Mouse (Mus musculus) thymus, postnatal 10 days (tissue): ENCODE results near the gene Tfap2c.
A peak's percentile ranks its signal among the peaks of the same experiment; 100 is the strongest.

ENCODE experiments used
- DNase-seq, 2 experiments: peaks; one replicate each; pipeline ENCODE4 v3.0.0; 2021; ENCODE audit warnings: low spot score in 2 of 2

Gene Tfap2c

GRCm38 (mm10) chr2:172549371-172550155 is at the start of gene Tfap2c:
Tfap2c (plus strand) TSS chr2:172549593.
- DNase-seq: no peak

DNA sequence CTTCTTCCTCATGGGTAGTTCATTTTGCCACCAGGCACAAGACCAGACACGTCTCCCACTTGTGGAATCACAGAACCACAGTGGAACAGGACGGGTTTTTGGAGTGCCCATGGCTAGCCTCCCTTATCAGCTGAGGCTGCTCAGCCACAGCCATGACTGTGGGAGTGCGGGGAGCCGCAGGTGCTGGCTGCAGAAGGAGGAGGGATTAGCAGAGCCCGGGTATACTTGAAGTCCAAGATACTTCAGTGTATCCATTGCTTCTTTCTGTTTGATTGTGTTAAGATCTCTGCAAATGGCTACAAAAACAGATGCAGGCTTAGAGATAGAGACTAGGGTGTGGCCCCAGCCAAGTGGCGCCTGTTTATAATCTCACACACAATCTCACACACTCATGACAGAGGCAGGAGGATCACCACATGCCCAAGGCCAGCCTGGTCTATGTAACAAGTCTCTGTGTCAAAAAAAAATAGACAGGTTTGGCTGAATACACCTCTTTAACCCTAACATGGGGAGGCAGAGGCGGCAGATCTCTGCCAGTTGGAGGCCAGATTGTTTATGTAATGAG is 48.6 kb upstream of the Tfap2c start:
- no peak for DNase-seq

DNA sequence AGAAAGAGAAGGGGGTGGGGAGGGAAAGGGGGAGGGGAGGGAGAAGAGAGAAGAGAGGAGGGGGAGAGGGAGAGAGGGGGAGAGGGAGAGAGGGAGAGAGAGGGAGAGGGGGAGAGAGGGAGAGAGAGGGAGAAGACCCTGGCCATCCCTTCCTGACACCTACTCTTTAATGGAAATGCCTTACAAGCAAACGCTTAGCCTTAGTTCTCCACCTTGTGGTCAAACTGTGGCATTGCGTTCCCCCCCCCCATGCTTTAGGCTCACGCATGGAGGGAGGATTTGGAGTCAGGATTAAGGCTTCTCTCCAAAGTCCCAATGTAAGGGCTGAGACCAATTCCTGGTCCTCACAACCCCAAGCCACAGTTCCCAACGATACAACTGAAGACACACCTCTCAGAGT is 48.1 kb upstream of the Tfap2c start:
- peak in 1 of 2 experiments; percentile 34 for DNase-seq

GRCm38 (mm10) chr2:172502168-172502567 is 47.2 kb upstream of the Tfap2c start:
- DNase-seq: no peak

GRCm38 (mm10) chr2:172506121-172506520 is 43.3 kb upstream of the Tfap2c start:
- no peak for DNase-seq

GRCm38 (mm10) chr2:172510056-172510712 is 39.2 kb upstream of the Tfap2c start:
- no peak for DNase-seq

GRCm38 (mm10) chr2:172510899-172511298 is 38.5 kb upstream of the Tfap2c start:
- no peak for DNase-seq

DNA sequence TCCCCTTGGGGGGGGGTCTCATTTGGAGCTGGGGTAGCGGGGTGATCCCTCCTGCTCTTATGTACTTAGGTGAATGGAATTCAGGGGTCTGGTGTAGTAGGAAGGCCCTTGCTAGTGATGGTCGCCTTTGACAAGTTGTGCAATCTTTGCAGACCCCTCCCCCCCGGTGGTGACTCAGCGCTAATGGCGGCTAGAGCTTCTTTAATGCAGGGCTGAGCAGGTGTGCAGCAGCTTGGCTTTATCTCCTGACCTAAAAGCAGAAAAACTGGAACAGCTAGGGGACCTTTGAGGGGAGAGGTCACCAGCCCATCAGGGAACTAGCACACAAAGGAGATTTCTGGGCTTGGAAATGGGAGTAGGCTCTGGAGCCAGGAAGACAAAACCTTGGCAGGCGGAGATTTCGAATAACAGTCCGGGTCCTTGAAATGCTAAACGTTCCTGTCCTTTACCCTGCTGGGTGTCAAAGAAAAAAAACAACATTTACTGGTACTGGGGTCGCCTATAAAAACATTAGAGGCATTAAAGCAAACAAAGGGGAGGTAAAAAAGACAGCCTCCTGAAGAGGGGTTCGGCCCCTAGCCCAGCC is 32.9 kb upstream of the Tfap2c start:
- no peak for DNase-seq

DNA sequence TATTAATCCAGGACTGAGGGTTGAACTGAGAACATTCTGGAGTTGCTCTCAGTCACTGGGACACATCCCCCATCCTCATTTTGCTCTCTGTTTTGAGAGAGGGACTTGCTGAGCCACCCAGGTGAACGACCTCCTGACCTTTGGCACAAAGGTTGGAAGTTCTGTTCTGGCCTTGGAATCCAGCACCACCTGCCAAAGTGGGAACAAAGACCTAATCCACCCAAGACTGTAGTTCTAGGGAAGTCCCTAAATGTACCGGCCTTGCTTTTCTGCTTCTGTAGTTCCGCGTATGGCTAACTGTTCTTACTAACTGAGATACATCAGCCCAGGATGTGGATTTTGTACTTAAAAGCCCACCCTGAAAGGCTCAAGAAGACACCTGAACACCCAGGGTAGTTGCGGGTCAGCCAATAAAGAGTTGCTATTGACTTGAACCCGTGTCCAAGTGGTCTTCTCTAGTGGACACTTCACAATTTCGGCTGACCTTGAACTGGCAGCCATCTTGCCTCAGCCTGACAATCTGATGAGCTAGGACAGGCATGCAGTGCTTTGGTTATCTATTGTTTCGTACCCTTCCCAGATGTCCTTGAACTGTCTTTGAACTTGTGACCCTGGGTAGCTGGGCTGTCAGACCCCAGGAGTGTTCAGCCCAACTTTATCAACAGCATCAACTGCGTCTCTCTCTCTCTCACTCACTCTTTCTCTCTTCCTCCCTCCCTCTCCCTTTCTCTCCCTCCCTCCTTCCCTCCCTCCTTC is 28.6 kb upstream of the Tfap2c start:
- no peak for DNase-seq

GRCm38 (mm10) chr2:172522528-172522927 is 26.9 kb upstream of the Tfap2c start:
- DNase-seq: no peak

- DNase-seq: no peak
Measured at GRCm38 (mm10) chr2:172527175-172527574, 22.2 kb upstream of the Tfap2c start.

- no peak for DNase-seq
Measured at GRCm38 (mm10) chr2:172543987-172544386, 5.4 kb upstream of the Tfap2c start.

- no peak for DNase-seq
Measured at GRCm38 (mm10) chr2:172544601-172545127, 4.7 kb upstream of the Tfap2c start.

- DNase-seq: no peak
Measured at GRCm38 (mm10) chr2:172545592-172546235, 3.7 kb upstream of the Tfap2c start.

- no peak for DNase-seq
Measured at GRCm38 (mm10) chr2:172546551-172546950, 2.8 kb upstream of the Tfap2c start.

DNA sequence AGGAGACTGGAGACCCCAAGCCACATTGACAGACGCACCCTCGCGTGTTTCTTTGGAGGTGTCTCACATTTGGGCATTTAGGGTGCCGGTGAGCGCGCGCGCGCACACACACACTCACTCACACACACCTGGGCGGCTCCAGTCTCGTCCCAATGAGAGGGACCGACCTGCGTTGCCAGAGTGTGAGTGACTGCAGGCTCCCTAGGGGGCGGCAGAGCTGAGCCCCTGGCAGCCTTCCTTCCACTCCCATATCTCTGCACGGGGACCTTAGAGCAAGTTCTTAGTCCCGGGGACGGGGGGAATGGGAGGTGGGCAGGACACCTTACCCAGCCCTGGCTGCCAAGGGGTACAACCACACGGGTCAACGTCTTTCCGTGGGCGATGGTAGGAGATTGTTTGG is 2.3 kb upstream of the Tfap2c start:
- peak in 1 of 2 experiments; percentile 35 for DNase-seq

DNA sequence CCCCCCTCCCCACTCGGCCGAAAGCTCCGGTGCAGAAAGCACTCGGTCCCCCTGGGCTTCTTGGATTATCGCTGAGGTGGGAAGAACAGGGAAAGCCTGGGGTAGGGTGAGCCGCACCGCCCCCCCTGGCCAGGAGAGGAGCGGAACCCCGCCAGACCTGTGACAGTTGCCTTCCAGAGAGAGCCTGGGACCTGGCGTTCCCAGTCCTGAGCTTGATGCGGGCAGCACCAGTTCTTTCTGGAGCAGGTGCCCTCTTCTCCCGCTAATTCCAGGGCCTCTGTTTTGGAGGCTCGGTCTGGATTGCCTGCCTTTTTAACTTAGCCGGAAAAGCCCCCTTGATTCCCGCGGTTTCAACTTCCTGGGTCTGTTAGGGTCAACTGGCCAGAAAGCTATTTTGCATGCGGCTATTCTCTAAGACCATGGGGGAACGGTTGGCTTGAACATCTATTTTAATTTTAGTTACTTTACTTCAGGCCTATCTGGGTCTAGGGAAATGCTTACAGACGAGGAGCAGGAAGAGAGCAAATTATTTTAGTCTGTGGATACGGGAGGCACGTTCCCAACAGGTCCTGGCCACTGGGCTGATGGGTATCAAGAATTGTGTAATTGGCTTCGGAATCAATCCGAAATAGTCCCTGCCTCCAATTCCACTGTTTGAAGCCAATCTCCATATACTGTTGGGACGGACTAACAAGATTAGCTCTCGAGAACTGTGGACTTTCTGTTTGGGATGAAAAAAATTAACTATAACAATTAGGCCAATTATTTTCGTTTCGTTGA is 1.4 kb upstream of the Tfap2c start:
- no peak for DNase-seq

- no peak for DNase-seq
Measured at GRCm38 (mm10) chr2:172548672-172549255, 629 bp upstream of the Tfap2c start.

DNA sequence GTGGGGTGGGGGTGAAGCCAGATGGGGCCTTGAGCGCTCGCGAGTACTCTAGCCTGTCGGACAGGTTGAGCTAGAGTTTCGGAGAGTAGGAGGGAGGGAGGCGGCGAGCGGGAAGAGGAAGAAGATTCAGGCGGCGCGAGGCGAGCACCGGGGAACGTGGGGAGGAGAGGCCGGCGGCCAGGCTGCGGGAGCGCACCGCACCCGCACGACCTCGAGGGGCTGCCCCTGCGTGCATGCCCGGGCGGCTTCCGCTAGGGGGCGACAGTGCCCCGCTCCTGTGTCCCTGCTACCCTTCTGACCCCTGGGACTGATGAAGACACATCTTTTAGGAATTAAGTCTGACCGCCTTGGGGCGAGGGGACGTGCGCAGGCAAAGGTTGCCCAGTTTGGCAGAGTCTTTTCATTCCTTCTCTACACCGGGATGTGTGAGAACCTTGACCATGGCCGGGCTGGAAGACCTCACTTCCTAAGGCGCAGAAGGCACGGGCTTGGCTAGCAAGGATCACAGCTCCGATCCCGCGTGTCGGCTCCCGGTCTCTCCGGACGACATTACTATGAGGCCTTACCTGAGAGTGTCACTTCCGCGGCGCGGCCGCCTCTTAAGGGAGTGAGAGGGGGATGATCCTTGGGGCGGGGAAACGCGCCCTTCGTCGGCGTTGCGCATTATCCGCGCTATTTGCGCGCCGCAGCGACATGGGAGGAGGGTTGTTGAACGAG is 1.1 kb downstream of the Tfap2c start:
- peak in 1 of 2 experiments; percentile 64 for DNase-seq
